Mouse (Mus musculus) Patski (cell line): Measurements from ENCODE around the gene Slc25a22. TPM values are rescaled to one million over a fixed set of nuclear protein-coding genes. Genes with fewer than 3 reads are reported as not detected.

Experiments used
- ATAC-seq: fragments of 100-300 bp; one replicate; pipeline ENCODE4 v1.8.0; 2021
- CTCF ChIA-PET: fragments of 350-600 bp; sonication (Branson Sonifier 250); formaldehyde crosslinking; loops from one replicate; lab custom pipeline; 2022; ENCODE audit warnings: inconsistent platforms; lab: Charles Lee
- POLR2A ChIA-PET: fragments of 350-600 bp; sonication (Branson Sonifier 250); formaldehyde crosslinking; loops from one replicate; lab custom pipeline; 2022; ENCODE audit warnings: antibody characterized with exemption, inconsistent platforms; lab: Charles Lee
- DNase-seq: peaks from one replicate; pipeline ENCODE4 v3.0.0-alpha.2; 2011; ENCODE audit warnings: low read depth, low spot score
- H3K27me3 ChIP-seq: fragments of 371-371 bp; one replicate; pipeline ENCODE4 v1.5.1; 2021
- CTCF ChIP-seq: fragments of 100-300 bp; IDR thresholded peaks from one replicate; pipeline ENCODE4 v1.5.1; 2021
- in situ Hi-C: fragments of 300-500 bp; cut with MboI; formaldehyde crosslinking; loops from 3 replicates; pipeline ENCODE4 v1.11.1; 2018; ENCODE audit warnings: low pct_unique_long_range_greater_than_20kb, mixed read lengths
- polyA plus RNA-seq: library from polyadenylated mRNA; unstranded; gene quantifications from one replicate; pipeline ENCODE4 v1.2.3, GENCODE M21; 2021

Slc25a22 gene
- polyA plus RNA-seq, 1 experiment from 2014 or later, result 20.6 TPM

GRCm38 (mm10) chr7:141481498-141482401 lies 44.1 kb upstream of the Slc25a22 start:
- no peak for ATAC-seq
- no peak for TF ChIP-seq CTCF
- CTCF ChIA-PET, result interaction anchor here (0.9 to 2.6 kb wide), 11 partner anchors 12 to 188 kb away, joined by 3 to 15 read pairs (median 3); no protein-coding TSS in a partner anchor

GRCm38 (mm10) chr7:141480842-141481497 lies 43.3 kb upstream of the Slc25a22 start:
- ATAC-seq (peak; percentile 45), DNase-seq (no peak)
- ChIA-PET CTCF (interaction anchor here (0.9 to 2.6 kb wide), 12 partner anchors 10 to 188 kb away, joined by 3 to 15 read pairs (median 3); no protein-coding TSS in a partner anchor), POLR2A (interaction anchor here (0.9 to 7.0 kb wide), 4 partner anchors 12 to 44 kb away, joined by 3 to 64 read pairs (median 4); partner anchors contain the start of gene Cd151)
- TF ChIP-seq CTCF, result no peak
- in situ Hi-C loops, result loop anchor here (5.0 kb wide), 1 partner anchor 41 kb away; no protein-coding TSS in a partner anchor
- no peaks in the 10 kb centered on the region for H3K27me3 ChIP-seq

More at GRCm38 (mm10) chr7:141481498-141482401, 44.1 kb upstream of the Slc25a22 start:
- DNase-seq, result no peak
- H3K27me3 ChIP-seq, result no peaks in the 10 kb centered on the region
- in situ Hi-C loops, result loop anchor here (5.0 kb wide), 1 partner anchor 41 kb away; no protein-coding TSS in a partner anchor
- POLR2A ChIA-PET, result interaction anchor here (1.4 to 7.0 kb wide), 2 partner anchors 12 to 13 kb away, joined by 3 to 64 read pairs; partner anchors contain the start of gene Cd151

GRCm38 (mm10) chr7:141478270-141478748 lies 40.6 kb upstream of the Slc25a22 start:
- no peak for DNase-seq
- in situ Hi-C loops, result loop anchor here (5.0 kb wide), 1 partner anchor 99 kb away; no protein-coding TSS in a partner anchor
- TF ChIP-seq CTCF, result no peak

DNA sequence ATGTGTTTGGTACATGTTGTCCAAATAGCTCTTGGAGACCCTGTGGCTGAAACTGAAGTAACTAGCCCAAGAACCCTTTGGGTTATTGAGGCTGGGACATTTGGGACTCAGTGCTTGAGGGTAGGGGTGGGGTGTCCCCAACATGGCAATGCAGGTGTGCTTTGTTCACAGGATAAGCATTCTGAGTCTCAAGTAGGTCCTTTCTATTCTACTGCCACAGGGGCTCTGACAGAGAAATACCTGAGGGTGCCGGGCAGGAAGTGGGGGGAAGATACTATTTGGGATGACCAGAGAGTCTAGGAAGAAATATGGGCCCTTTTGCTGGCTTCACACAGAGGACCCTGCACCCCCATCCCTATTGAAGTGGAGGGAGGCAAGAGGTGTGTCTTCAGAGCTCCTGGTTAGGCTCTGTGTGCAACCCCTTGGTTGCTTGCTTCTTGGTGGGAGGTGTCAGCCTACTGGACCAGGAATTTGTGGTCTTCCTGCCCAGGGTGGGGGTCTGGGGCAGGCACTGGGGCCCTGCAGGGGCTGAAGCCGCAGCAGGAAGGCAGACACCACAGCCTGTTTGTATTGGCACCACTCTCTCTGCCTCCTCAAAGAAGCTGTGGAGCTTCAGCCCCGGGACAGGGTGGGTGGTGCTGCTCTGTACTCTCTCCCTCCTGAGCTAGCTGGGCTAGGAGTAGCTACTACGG lies 40.0 kb upstream of the Slc25a22 start:
- in situ Hi-C loops, result loop anchor here (5.0 kb wide), 1 partner anchor 100 kb away; no protein-coding TSS in a partner anchor
- no peaks in the 10 kb centered on the region for H3K27me3 ChIP-seq
- no peak for TF ChIP-seq CTCF
- ChIA-PET CTCF (interaction anchor here (0.6 to 3.1 kb wide), 8 partner anchors 10 to 193 kb away, joined by 3 to 16 read pairs (median 3); partner anchors contain the start of gene Cd151), POLR2A (interaction anchor here (0.9 to 7.0 kb wide), 3 partner anchors 9 to 35 kb away, joined by 3 to 64 read pairs (median 4); partner anchors contain the start of gene Cd151)
- ATAC-seq (peak; percentile 21), DNase-seq (no peak)

More at GRCm38 (mm10) chr7:141478270-141478748, 40.6 kb upstream of the Slc25a22 start:
- ChIA-PET POLR2A (interaction anchor here (7.0 kb wide), 1 partner anchor 10 kb away, joined by 64 read pairs; the partner anchor contains the start of gene Cd151), CTCF (interaction anchor here (1.1 to 3.1 kb wide), 4 partner anchors 10 to 46 kb away, joined by 3 to 16 read pairs (median 10); partner anchors contain the start of gene Cd151)
- no peak for ATAC-seq
- no peaks in the 10 kb centered on the region for H3K27me3 ChIP-seq

- no peak for TF ChIP-seq CTCF
- ChIA-PET CTCF (interaction anchor here (0.6 to 3.1 kb wide), 8 partner anchors 9 to 194 kb away, joined by 3 to 16 read pairs (median 3); partner anchors contain the start of gene Cd151), POLR2A (interaction anchor here (0.8 to 7.0 kb wide), 6 partner anchors 8 to 48 kb away, joined by 3 to 64 read pairs (median 3); partner anchors contain the start of gene Cd151)
- ATAC-seq (peak; percentile 1), DNase-seq (no peak)
- in situ Hi-C loops, result loop anchor here (5.0 kb wide), 1 partner anchor 100 kb away; no protein-coding TSS in a partner anchor
- no peaks in the 10 kb centered on the region for H3K27me3 ChIP-seq
Measured at GRCm38 (mm10) chr7:141476981-141477370, 39.3 kb upstream of the Slc25a22 start.

- no peaks in the 10 kb centered on the region for H3K27me3 ChIP-seq
- in situ Hi-C loops, result loop anchor here (5.0 kb wide), 1 partner anchor 101 kb away; no protein-coding TSS in a partner anchor
- TF ChIP-seq CTCF, result no peak
- ChIA-PET POLR2A (interaction anchor here (0.7 to 7.0 kb wide), 9 partner anchors 8 to 62 kb away, joined by 3 to 64 read pairs (median 3); partner anchors contain the start of gene Cd151), CTCF (interaction anchor here (0.9 to 3.1 kb wide), 6 partner anchors 9 to 65 kb away, joined by 3 to 16 read pairs (median 4); partner anchors contain the start of genes Cd151 and Cracr2b)
- ATAC-seq (peak; percentile 25), DNase-seq (no peak)
Measured at GRCm38 (mm10) chr7:141476226-141476980, 38.7 kb upstream of the Slc25a22 start.

GRCm38 (mm10) chr7:141475805-141476158 lies 38.1 kb upstream of the Slc25a22 start:
- TF ChIP-seq CTCF, result no peak
- no peaks in the 10 kb centered on the region for H3K27me3 ChIP-seq
- ChIA-PET CTCF (interaction anchor here (0.9 to 3.1 kb wide), 3 partner anchors 15 to 64 kb away, joined by 3 to 16 read pairs (median 3); partner anchors contain the start of gene Cracr2b), POLR2A (interaction anchor here (0.7 to 7.0 kb wide), 6 partner anchors 7 to 61 kb away, joined by 3 to 64 read pairs (median 4); partner anchors contain the start of gene Cd151)
- ATAC-seq (no peak), DNase-seq (no peak)
- in situ Hi-C loops, result loop anchor here (5.0 kb wide), 1 partner anchor 102 kb away; no protein-coding TSS in a partner anchor
